Mouse (Mus musculus) CH12.LX (cell line): ENCODE measurements at regions not wholly inside any gene's neighbourhood (a gene's known extent, or its start where the extent isn't known, plus 50 kb on each side); places are given as distances from the start of the nearest gene placed in this dataset.

Source experiments
- DNase-seq: peaks from one replicate; pipeline ENCODE4 v3.0.0-alpha.2; 2013; ENCODE audit errors: extremely low read depth
- H3K27ac ChIP-seq: 2 replicates; pipeline ENCODE4 v1.5.1; 2012; ENCODE audit warnings: low read depth, mild to moderate bottlenecking, control low read depth, moderate library complexity; ENCODE audit not compliant: insufficient read depth
- H3K27me3 ChIP-seq: replicated peaks from 2 replicates; pipeline ENCODE3; 2012; ENCODE audit warnings: inconsistent platforms
- H3K36me3 ChIP-seq, 2 experiments: replicated peaks in 1 of 2; 2 replicates each; pipeline versions ENCODE3 to v1.6.1; 2012; ENCODE audit warnings: inconsistent platforms in 1 of 2, low read length in 1 of 2, mild to moderate bottlenecking in 1 of 2, mixed read lengths in 1 of 2, moderate library complexity in 1 of 2; ENCODE audit not compliant: control insufficient read depth in 1 of 2, insufficient read depth in 1 of 2
- H3K4me1 ChIP-seq, 2 experiments: 2 replicates each; pipeline ENCODE4 v1.6.1; 2012; ENCODE audit warnings: inconsistent platforms in 1 of 2, moderate library complexity in 1 of 2; ENCODE audit not compliant: insufficient read depth in 2 of 2, control insufficient read depth in 1 of 2
- H3K4me2 ChIP-seq: 2 replicates; pipeline ENCODE4 v1.6.1; 2012; ENCODE audit warnings: low read depth, mild to moderate bottlenecking, control low read depth; ENCODE audit not compliant: poor library complexity, insufficient read depth, severe bottlenecking
- H3K4me3 ChIP-seq, 3 experiments: fragments of 150-350 bp in 1 of 3; sonication (generic) in 1 of 3; replicated peaks in 1 of 3; 2 replicates each; pipeline versions ENCODE3 to v1.5.1; 2011 to 2012; ENCODE audit warnings: low read depth in 2 of 3, low read length in 2 of 3, mild to moderate bottlenecking in 2 of 3, moderate library complexity in 2 of 3, control low read depth in 1 of 3, improper control_type of control experiment in 1 of 3, inconsistent platforms in 1 of 3, mixed read lengths in 1 of 3; ENCODE audit not compliant: poor library complexity in 1 of 3
- H3K79me2 ChIP-seq: replicated peaks from 2 replicates; pipeline ENCODE4 v1.6.1; 2012; ENCODE audit warnings: mild to moderate bottlenecking, moderate library complexity; ENCODE audit not compliant: control insufficient read depth, poor library complexity, insufficient read depth, severe bottlenecking; ENCODE audit errors: extremely low read depth
- H3K9ac ChIP-seq: 2 replicates; pipeline ENCODE4 v1.6.1; 2012; ENCODE audit warnings: low read depth, mild to moderate bottlenecking, control low read depth, moderate library complexity; ENCODE audit not compliant: insufficient read depth
- H3K9me3 ChIP-seq: replicated peaks from 2 replicates; pipeline ENCODE3; 2012; ENCODE audit warnings: low read length, inconsistent platforms, mixed read lengths
- CHD2 ChIP-seq: IDR thresholded peaks from 2 replicates; pipeline ENCODE4 v1.6.1; 2011; ENCODE audit warnings: low read length, improper control_type of control experiment
- CTCF ChIP-seq, 2 experiments: IDR thresholded peaks in 1 of 2; conservative IDR thresholded peaks in 1 of 2; 2 replicates each; pipeline ENCODE4 v1.5.1; 2011 to 2012; ENCODE audit warnings: low read depth in 2 of 2, low read length in 2 of 2, improper control_type of control experiment in 1 of 2, inconsistent platforms in 1 of 2, mild to moderate bottlenecking in 1 of 2, moderate library complexity in 1 of 2
- E2F4 ChIP-seq: IDR thresholded peaks from 2 replicates; pipeline ENCODE4 v1.6.1; 2011; ENCODE audit warnings: low read depth, low read length, improper control_type of control experiment; ENCODE audit not compliant: insufficient replicate concordance
- ELF1 ChIP-seq: IDR thresholded peaks from 2 replicates; pipeline ENCODE4 v1.6.1; 2014; ENCODE audit warnings: low read depth, mild to moderate bottlenecking, inconsistent platforms, low read length, improper control_type of control experiment
- HCFC1 ChIP-seq: IDR thresholded peaks from 2 replicates; pipeline ENCODE4 v1.6.1; 2012; ENCODE audit warnings: low read depth, mild to moderate bottlenecking, inconsistent platforms, low read length, improper control_type of control experiment
- JUN ChIP-seq: IDR thresholded peaks from 2 replicates; pipeline ENCODE4 v1.6.1; 2011; ENCODE audit warnings: low read depth, mild to moderate bottlenecking, low read length, improper control_type of control experiment, moderate library complexity; ENCODE audit not compliant: insufficient read depth
- MXI1 ChIP-seq: IDR thresholded peaks from 2 replicates; pipeline ENCODE4 v1.6.1; 2011; ENCODE audit warnings: mild to moderate bottlenecking, low read depth, low read length, improper control_type of control experiment
- NELFE ChIP-seq: IDR thresholded peaks from 2 replicates; pipeline ENCODE4 v1.6.1; 2011; ENCODE audit warnings: low read depth, low read length, improper control_type of control experiment
- NRF1 ChIP-seq: IDR thresholded peaks from 2 replicates; pipeline ENCODE4 v1.6.1; 2014; ENCODE audit warnings: low read depth, mild to moderate bottlenecking, inconsistent platforms, low read length, improper control_type of control experiment, moderate library complexity
- PAX5 ChIP-seq: IDR thresholded peaks from 2 replicates; pipeline ENCODE4 v1.6.1; 2012; ENCODE audit warnings: low read length, inconsistent platforms, mixed read lengths
- POLR2A ChIP-seq: IDR thresholded peaks from 2 replicates; pipeline ENCODE4 v1.6.1; 2011; ENCODE audit warnings: low read depth, mild to moderate bottlenecking, improper control_type of control experiment, low read length
- POLR2AphosphoS2 ChIP-seq: IDR thresholded peaks from 2 replicates; pipeline ENCODE4 v1.6.1; 2011; ENCODE audit warnings: low read depth, low read length, improper control_type of control experiment
- RAD21 ChIP-seq: IDR thresholded peaks from 2 replicates; pipeline ENCODE4 v1.6.1; 2011; ENCODE audit warnings: low read depth, mild to moderate bottlenecking, low read length, improper control_type of control experiment, moderate library complexity
- RCOR1 ChIP-seq: conservative IDR thresholded peaks from 2 replicates; pipeline ENCODE4 v1.6.1; 2012; ENCODE audit warnings: low read depth, mild to moderate bottlenecking, inconsistent platforms, low read length, improper control_type of control experiment
- SIN3A ChIP-seq: IDR thresholded peaks from 2 replicates; pipeline ENCODE4 v1.6.1; 2012; ENCODE audit warnings: low read length, improper control_type of control experiment, inconsistent platforms
- SMC3 ChIP-seq: IDR thresholded peaks from 2 replicates; pipeline ENCODE4 v1.6.1; 2011; ENCODE audit warnings: low read depth, low read length, improper control_type of control experiment
- TBP ChIP-seq: conservative IDR thresholded peaks from 2 replicates; pipeline ENCODE4 v1.6.1; 2011; ENCODE audit warnings: low read depth, low read length, improper control_type of control experiment
- USF1 ChIP-seq: IDR thresholded peaks from 2 replicates; pipeline ENCODE4 v1.6.1; 2014; ENCODE audit warnings: low read depth, mild to moderate bottlenecking, inconsistent platforms, low read length, improper control_type of control experiment
- USF2 ChIP-seq: conservative IDR thresholded peaks from 2 replicates; pipeline ENCODE4 v1.6.1; 2011; ENCODE audit warnings: low read depth, low read length, improper control_type of control experiment
- ZC3H11A ChIP-seq: IDR thresholded peaks from 2 replicates; pipeline ENCODE4 v1.6.1; 2012; ENCODE audit warnings: low read depth, mild to moderate bottlenecking, inconsistent platforms, low read length, improper control_type of control experiment
- ZKSCAN1 ChIP-seq: IDR thresholded peaks from 2 replicates; pipeline ENCODE4 v1.6.1; 2012; ENCODE audit warnings: low read depth, inconsistent platforms, low read length, improper control_type of control experiment, borderline replicate concordance
- ZMIZ1 ChIP-seq: IDR thresholded peaks from 2 replicates; pipeline ENCODE4 v1.6.1; 2012; ENCODE audit warnings: low read depth, mild to moderate bottlenecking, inconsistent platforms, low read length, improper control_type of control experiment
- dilution Hi-C: fragments of 300-500 bp; cut with MboI; formaldehyde crosslinking; loops from 2 replicates; pipeline ENCODE4 v1.14.3; 2020; ENCODE audit warnings: low sequenced_read_pairs; ENCODE audit not compliant: extremely low pct_unique_long_range_greater_than_20kb, extremely low pct_ligation_motif_present
- in situ Hi-C: fragments of 300-500 bp; cut with MboI; formaldehyde crosslinking; loops from 3 replicates; pipeline ENCODE4 v1.14.3; 2019; ENCODE audit warnings: low sequenced_read_pairs, low pct_ligation_motif_present, low pct_unique_long_range_greater_than_20kb, mixed read lengths

DNA sequence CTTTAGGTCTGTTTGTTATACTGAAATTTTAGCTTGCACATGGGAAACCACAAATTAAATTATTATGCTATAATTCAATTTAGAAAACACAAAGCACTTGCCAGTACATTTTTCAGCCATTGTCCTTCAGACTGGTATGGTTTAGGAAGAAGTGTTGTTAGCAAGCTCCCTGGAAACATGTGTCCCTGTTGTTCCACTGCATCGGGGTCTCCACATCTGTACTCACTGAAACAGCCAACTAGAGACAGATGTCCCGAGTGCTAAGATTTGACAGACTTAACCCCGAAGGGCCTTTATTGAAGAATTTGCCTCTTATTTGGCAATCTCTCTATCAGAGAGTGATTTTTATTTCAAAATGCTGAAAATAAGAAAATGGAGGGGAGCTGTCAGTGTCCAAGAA lies 362.6 kb downstream of the Rfpl4b start:
- DNase-seq: no peak
- peaks cover 2% of the 10 kb centered on the region for H3K9me3 ChIP-seq
- in situ Hi-C loops (no loop called here), dilution Hi-C loops (no loop called here)
- H3K4me2 ChIP-seq: no peak overlapping the region
- H3K36me3 ChIP-seq: no peaks in the 10 kb centered on the region
- no peak overlapping the region for H3K4me3 ChIP-seq
- H3K79me2 ChIP-seq: no peaks in the 10 kb centered on the region
- no peak for TF ChIP-seq ZMIZ1
- no peak for TF ChIP-seq HCFC1
- TF ChIP-seq PAX5: no peak
- H3K27ac ChIP-seq: no peak overlapping the region
- no peak overlapping the region for H3K9ac ChIP-seq
- no peaks in the 10 kb centered on the region for H3K4me1 ChIP-seq
- no peaks in the 10 kb centered on the region for H3K27me3 ChIP-seq

DNA sequence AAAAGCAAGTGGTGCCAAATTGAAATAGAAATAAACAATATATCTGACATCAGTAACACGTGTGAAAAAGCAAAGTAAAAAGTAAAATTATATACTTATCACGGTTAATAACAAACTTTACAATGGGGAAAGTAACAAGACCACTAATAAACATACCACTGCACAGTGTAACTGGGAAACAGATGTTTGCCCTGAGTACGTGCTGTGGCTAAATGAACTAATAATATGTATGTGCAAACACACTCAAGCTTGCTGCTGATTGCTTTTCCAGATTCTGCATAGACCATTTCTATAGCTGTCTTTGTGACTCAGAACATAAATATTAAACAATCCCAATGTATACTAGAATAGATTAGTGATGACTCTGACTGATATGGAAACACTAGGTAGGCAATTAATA lies 363.2 kb downstream of the Rfpl4b start:
- Histone ChIP-seq H3K27me3 (no peaks in the 10 kb centered on the region), H3K4me2 (no peak overlapping the region), H3K4me1 (no peaks in the 10 kb centered on the region), H3K9ac (no peak overlapping the region), H3K9me3 (peaks cover 2% of the 10 kb centered on the region), H3K36me3 (no peaks in the 10 kb centered on the region), H3K27ac (no peak overlapping the region), H3K79me2 (no peaks in the 10 kb centered on the region), H3K4me3 (no peak overlapping the region)
- in situ Hi-C loops (no loop called here), dilution Hi-C loops (no loop called here)
- TF ChIP-seq ELF1: no peak
- TF ChIP-seq ZKSCAN1: no peak
- no peak for TF ChIP-seq JUN
- TF ChIP-seq POLR2A: no peak
- no peak for TF ChIP-seq NRF1
- no peak for TF ChIP-seq ZC3H11A
- TF ChIP-seq CTCF (conservative IDR thresholded peaks at IDR 0.05 in 1 of 2, IDR thresholded peaks at IDR 0.05 in 1 of 2; ENCODE audit: low read depth in 2 of 2, low read length in 2 of 2): no peak
- TF ChIP-seq USF2: no peak
- TF ChIP-seq CHD2: no peak
- TF ChIP-seq SIN3A: no peak
- no peak for TF ChIP-seq MXI1
- TF ChIP-seq POLR2AphosphoS2: no peak
- TF ChIP-seq NELFE: no peak
- no peak for TF ChIP-seq RAD21
- no peak for TF ChIP-seq USF1
- no peak for DNase-seq

DNA sequence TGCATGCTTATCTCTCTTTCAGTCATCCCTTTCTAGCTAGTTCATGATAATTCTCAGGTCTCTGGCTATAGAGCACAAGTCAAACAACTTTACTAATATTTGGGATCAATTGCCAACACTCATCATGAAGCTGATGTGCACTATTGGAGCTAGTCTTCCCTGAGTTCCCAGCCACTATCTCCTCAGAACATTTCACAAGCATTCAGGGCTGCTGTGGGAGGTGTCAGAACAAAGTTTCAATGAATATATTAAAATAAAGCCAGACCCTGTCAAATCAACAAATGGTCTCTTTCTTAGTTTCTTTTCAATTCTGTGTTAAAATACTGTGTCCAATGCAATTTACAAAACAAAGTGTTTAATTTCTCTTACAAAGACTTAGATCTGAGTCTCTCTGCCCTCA lies 364.8 kb downstream of the Rfpl4b start:
- in situ Hi-C loops: no loop called here
- Histone ChIP-seq H3K4me3 (no peak overlapping the region), H3K27me3 (no peaks in the 10 kb centered on the region), H3K4me2 (no peak overlapping the region), H3K36me3 (no peaks in the 10 kb centered on the region), H3K4me1 (no peaks in the 10 kb centered on the region), H3K9me3 (no peaks in the 10 kb centered on the region), H3K79me2 (no peaks in the 10 kb centered on the region), H3K27ac (no peak overlapping the region), H3K9ac (no peak overlapping the region)
- no peak for DNase-seq
- dilution Hi-C loops: no loop called here
- TF ChIP-seq SMC3: no peak
- TF ChIP-seq E2F4: no peak
- TF ChIP-seq ZC3H11A: no peak
- TF ChIP-seq NELFE: no peak
- TF ChIP-seq TBP: no peak
- no peak for TF ChIP-seq RCOR1
